Mouse (Mus musculus) CH12.LX (cell line): Measurements from ENCODE around the gene Slc6a20a. TPM values are rescaled to one million over a fixed set of nuclear protein-coding genes. Genes with fewer than 3 reads are reported as not detected.

Source experiments
- DNase-seq: peaks from one replicate; pipeline ENCODE4 v3.0.0-alpha.2; 2013; ENCODE audit errors: extremely low read depth
- H3K27ac ChIP-seq: 2 replicates; pipeline ENCODE4 v1.5.1; 2012; ENCODE audit warnings: low read depth, mild to moderate bottlenecking, control low read depth, moderate library complexity; ENCODE audit not compliant: insufficient read depth
- H3K27me3 ChIP-seq: replicated peaks from 2 replicates; pipeline ENCODE3; 2012; ENCODE audit warnings: inconsistent platforms
- H3K36me3 ChIP-seq, 2 experiments: replicated peaks in 1 of 2; 2 replicates each; pipeline versions ENCODE3 to v1.6.1; 2012; ENCODE audit warnings: inconsistent platforms in 1 of 2, low read length in 1 of 2, mild to moderate bottlenecking in 1 of 2, mixed read lengths in 1 of 2, moderate library complexity in 1 of 2; ENCODE audit not compliant: control insufficient read depth in 1 of 2, insufficient read depth in 1 of 2
- H3K4me1 ChIP-seq, 2 experiments: 2 replicates each; pipeline ENCODE4 v1.6.1; 2012; ENCODE audit warnings: inconsistent platforms in 1 of 2, moderate library complexity in 1 of 2; ENCODE audit not compliant: insufficient read depth in 2 of 2, control insufficient read depth in 1 of 2
- H3K4me2 ChIP-seq: 2 replicates; pipeline ENCODE4 v1.6.1; 2012; ENCODE audit warnings: low read depth, mild to moderate bottlenecking, control low read depth; ENCODE audit not compliant: poor library complexity, insufficient read depth, severe bottlenecking
- H3K4me3 ChIP-seq, 3 experiments: fragments of 150-350 bp in 1 of 3; sonication (generic) in 1 of 3; replicated peaks in 1 of 3; 2 replicates each; pipeline versions ENCODE3 to v1.5.1; 2011 to 2012; ENCODE audit warnings: low read depth in 2 of 3, low read length in 2 of 3, mild to moderate bottlenecking in 2 of 3, moderate library complexity in 2 of 3, control low read depth in 1 of 3, improper control_type of control experiment in 1 of 3, inconsistent platforms in 1 of 3, mixed read lengths in 1 of 3; ENCODE audit not compliant: poor library complexity in 1 of 3
- H3K79me2 ChIP-seq: replicated peaks from 2 replicates; pipeline ENCODE4 v1.6.1; 2012; ENCODE audit warnings: mild to moderate bottlenecking, moderate library complexity; ENCODE audit not compliant: control insufficient read depth, poor library complexity, insufficient read depth, severe bottlenecking; ENCODE audit errors: extremely low read depth
- H3K9ac ChIP-seq: 2 replicates; pipeline ENCODE4 v1.6.1; 2012; ENCODE audit warnings: low read depth, mild to moderate bottlenecking, control low read depth, moderate library complexity; ENCODE audit not compliant: insufficient read depth
- H3K9me3 ChIP-seq: replicated peaks from 2 replicates; pipeline ENCODE3; 2012; ENCODE audit warnings: low read length, inconsistent platforms, mixed read lengths
- BHLHE40 ChIP-seq: IDR thresholded peaks from 2 replicates; pipeline ENCODE4 v1.6.1; 2011; ENCODE audit warnings: mild to moderate bottlenecking, low read depth, low read length, improper control_type of control experiment
- CHD1 ChIP-seq: IDR thresholded peaks from 2 replicates; pipeline ENCODE4 v1.6.1; 2012; ENCODE audit warnings: low read depth, low read length, improper control_type of control experiment, inconsistent platforms
- CHD2 ChIP-seq: IDR thresholded peaks from 2 replicates; pipeline ENCODE4 v1.6.1; 2011; ENCODE audit warnings: low read length, improper control_type of control experiment
- E2F4 ChIP-seq: IDR thresholded peaks from 2 replicates; pipeline ENCODE4 v1.6.1; 2011; ENCODE audit warnings: low read depth, low read length, improper control_type of control experiment; ENCODE audit not compliant: insufficient replicate concordance
- ELF1 ChIP-seq: IDR thresholded peaks from 2 replicates; pipeline ENCODE4 v1.6.1; 2014; ENCODE audit warnings: low read depth, mild to moderate bottlenecking, inconsistent platforms, low read length, improper control_type of control experiment
- GABPA ChIP-seq: IDR thresholded peaks from 2 replicates; pipeline ENCODE4 v1.6.1; 2012; ENCODE audit warnings: low read depth, low read length, improper control_type of control experiment, inconsistent platforms; ENCODE audit not compliant: insufficient replicate concordance
- HCFC1 ChIP-seq: IDR thresholded peaks from 2 replicates; pipeline ENCODE4 v1.6.1; 2012; ENCODE audit warnings: low read depth, mild to moderate bottlenecking, inconsistent platforms, low read length, improper control_type of control experiment
- JUN ChIP-seq: IDR thresholded peaks from 2 replicates; pipeline ENCODE4 v1.6.1; 2011; ENCODE audit warnings: low read depth, mild to moderate bottlenecking, low read length, improper control_type of control experiment, moderate library complexity; ENCODE audit not compliant: insufficient read depth
- JUND ChIP-seq: conservative IDR thresholded peaks from 2 replicates; pipeline ENCODE4 v1.6.1; 2011; ENCODE audit warnings: low read depth, low read length, improper control_type of control experiment
- KAT2A ChIP-seq: IDR thresholded peaks from 2 replicates; pipeline ENCODE4 v1.6.1; 2012; ENCODE audit warnings: low read length, improper control_type of control experiment, inconsistent platforms; ENCODE audit not compliant: insufficient replicate concordance
- MAFK ChIP-seq: IDR thresholded peaks from 2 replicates; pipeline ENCODE4 v1.6.1; 2011; ENCODE audit warnings: low read length, improper control_type of control experiment; ENCODE audit not compliant: insufficient replicate concordance
- MAX ChIP-seq: IDR thresholded peaks from 2 replicates; pipeline ENCODE4 v1.6.1; 2011; ENCODE audit warnings: low read length, improper control_type of control experiment
- MAZ ChIP-seq: IDR thresholded peaks from 2 replicates; pipeline ENCODE4 v1.6.1; 2012; ENCODE audit warnings: low read depth, mild to moderate bottlenecking, inconsistent platforms, low read length, improper control_type of control experiment, moderate library complexity
- MYC ChIP-seq: IDR thresholded peaks from 2 replicates; pipeline ENCODE4 v1.6.1; 2011; ENCODE audit warnings: low read depth, mild to moderate bottlenecking, improper control_type of control experiment, low read length
- NELFE ChIP-seq: IDR thresholded peaks from 2 replicates; pipeline ENCODE4 v1.6.1; 2011; ENCODE audit warnings: low read depth, low read length, improper control_type of control experiment
- NRF1 ChIP-seq: IDR thresholded peaks from 2 replicates; pipeline ENCODE4 v1.6.1; 2014; ENCODE audit warnings: low read depth, mild to moderate bottlenecking, inconsistent platforms, low read length, improper control_type of control experiment, moderate library complexity
- PAX5 ChIP-seq: IDR thresholded peaks from 2 replicates; pipeline ENCODE4 v1.6.1; 2012; ENCODE audit warnings: low read length, inconsistent platforms, mixed read lengths
- POLR2A ChIP-seq: IDR thresholded peaks from 2 replicates; pipeline ENCODE4 v1.6.1; 2011; ENCODE audit warnings: low read depth, mild to moderate bottlenecking, improper control_type of control experiment, low read length
- POLR2AphosphoS2 ChIP-seq: IDR thresholded peaks from 2 replicates; pipeline ENCODE4 v1.6.1; 2011; ENCODE audit warnings: low read depth, low read length, improper control_type of control experiment
- RAD21 ChIP-seq: IDR thresholded peaks from 2 replicates; pipeline ENCODE4 v1.6.1; 2011; ENCODE audit warnings: low read depth, mild to moderate bottlenecking, low read length, improper control_type of control experiment, moderate library complexity
- RCOR1 ChIP-seq: conservative IDR thresholded peaks from 2 replicates; pipeline ENCODE4 v1.6.1; 2012; ENCODE audit warnings: low read depth, mild to moderate bottlenecking, inconsistent platforms, low read length, improper control_type of control experiment
- SIN3A ChIP-seq: IDR thresholded peaks from 2 replicates; pipeline ENCODE4 v1.6.1; 2012; ENCODE audit warnings: low read length, improper control_type of control experiment, inconsistent platforms
- SMC3 ChIP-seq: IDR thresholded peaks from 2 replicates; pipeline ENCODE4 v1.6.1; 2011; ENCODE audit warnings: low read depth, low read length, improper control_type of control experiment
- TBP ChIP-seq: conservative IDR thresholded peaks from 2 replicates; pipeline ENCODE4 v1.6.1; 2011; ENCODE audit warnings: low read depth, low read length, improper control_type of control experiment
- TCF12 ChIP-seq: IDR thresholded peaks from 2 replicates; pipeline ENCODE4 v1.6.1; 2014; ENCODE audit warnings: low read depth, mild to moderate bottlenecking, inconsistent platforms, low read length, improper control_type of control experiment
- UBTF ChIP-seq: IDR thresholded peaks from 2 replicates; pipeline ENCODE4 v1.6.1; 2012; ENCODE audit warnings: low read depth, mild to moderate bottlenecking, inconsistent platforms, low read length, improper control_type of control experiment, moderate library complexity
- ZKSCAN1 ChIP-seq: IDR thresholded peaks from 2 replicates; pipeline ENCODE4 v1.6.1; 2012; ENCODE audit warnings: low read depth, inconsistent platforms, low read length, improper control_type of control experiment, borderline replicate concordance
- dilution Hi-C: fragments of 300-500 bp; cut with MboI; formaldehyde crosslinking; loops from 2 replicates; pipeline ENCODE4 v1.14.3; 2020; ENCODE audit warnings: low sequenced_read_pairs; ENCODE audit not compliant: extremely low pct_unique_long_range_greater_than_20kb, extremely low pct_ligation_motif_present
- in situ Hi-C: fragments of 300-500 bp; cut with MboI; formaldehyde crosslinking; loops from 3 replicates; pipeline ENCODE4 v1.14.3; 2019; ENCODE audit warnings: low sequenced_read_pairs, low pct_ligation_motif_present, low pct_unique_long_range_greater_than_20kb, mixed read lengths
- polyA plus RNA-seq: library from polyadenylated mRNA; unstranded; fragments of >175 nt; gene quantifications from 2 replicates; pipeline ENCODE4 v1.2.1, GENCODE M21; 2012; ENCODE audit warnings: low read depth; ENCODE audit not compliant: insufficient read length
- total RNA-seq, 2 experiments: library from RNA; depleted of rRNA; stranded (reverse); fragments of 300-350 nt in 1 of 2; fragments of >200 nt in 1 of 2; gene quantifications; 2 replicates each; pipeline ENCODE4 v1.2.3; 2012 to 2014

Slc6a20a gene
- total and polyA plus RNA-seq, 3 experiments, result not detected

DNA sequence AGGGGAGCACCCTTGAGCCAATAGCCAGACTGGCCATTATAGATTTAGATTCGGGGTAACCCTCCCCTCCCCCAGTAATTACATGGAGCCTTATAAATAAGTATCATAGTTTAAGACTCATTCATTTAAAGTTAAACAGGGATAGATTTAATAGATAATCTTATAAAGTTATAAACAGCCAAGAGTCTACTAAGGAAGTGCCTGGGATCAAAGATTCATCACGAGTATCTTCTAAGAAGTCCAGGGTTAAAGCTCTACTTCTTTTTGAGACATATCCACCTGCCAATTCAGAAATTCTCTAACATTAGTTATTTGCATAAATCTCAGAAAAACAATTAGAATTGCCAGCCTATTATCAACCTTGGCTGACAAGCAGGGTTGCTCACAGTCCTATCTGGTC lies 53.9 kb downstream of the Slc6a20a start:
- peaks cover 0 to 12% of the 10 kb centered on the region in 2 experiments; a peak in 1 of 4 replicates for H3K4me1 ChIP-seq
- dilution Hi-C loops, result no loop called here
- in situ Hi-C loops, result no loop called here
- no peak overlapping the region for H3K4me3 ChIP-seq
- no peaks in the 10 kb centered on the region for H3K27me3 ChIP-seq
- no peak for DNase-seq
- no peak overlapping the region for H3K9ac ChIP-seq
- H3K9me3 ChIP-seq, result no peaks in the 10 kb centered on the region
- no peak for TF ChIP-seq CHD1
- TF ChIP-seq TCF12, result no peak
- TF ChIP-seq UBTF, result no peak
- no peak for TF ChIP-seq JUND
- TF ChIP-seq SIN3A, result no peak
- no peak for TF ChIP-seq GABPA
- TF ChIP-seq MAZ, result no peak
- TF ChIP-seq BHLHE40, result no peak
- TF ChIP-seq MYC, result no peak
- no peak for TF ChIP-seq MAFK
- TF ChIP-seq POLR2A, result no peak
- TF ChIP-seq PAX5, result no peak
- TF ChIP-seq SMC3, result no peak
- no peak for TF ChIP-seq POLR2AphosphoS2
- TF ChIP-seq RCOR1, result no peak
- TF ChIP-seq NRF1, result no peak
- TF ChIP-seq MAX, result no peak
- TF ChIP-seq ELF1, result no peak
- TF ChIP-seq TBP, result no peak
- no peak for TF ChIP-seq JUN
- H3K4me2 ChIP-seq, result no peak overlapping the region
- H3K79me2 ChIP-seq, result no peaks in the 10 kb centered on the region
- H3K36me3 ChIP-seq, result no peaks in the 10 kb centered on the region
- no peak overlapping the region for H3K27ac ChIP-seq

DNA sequence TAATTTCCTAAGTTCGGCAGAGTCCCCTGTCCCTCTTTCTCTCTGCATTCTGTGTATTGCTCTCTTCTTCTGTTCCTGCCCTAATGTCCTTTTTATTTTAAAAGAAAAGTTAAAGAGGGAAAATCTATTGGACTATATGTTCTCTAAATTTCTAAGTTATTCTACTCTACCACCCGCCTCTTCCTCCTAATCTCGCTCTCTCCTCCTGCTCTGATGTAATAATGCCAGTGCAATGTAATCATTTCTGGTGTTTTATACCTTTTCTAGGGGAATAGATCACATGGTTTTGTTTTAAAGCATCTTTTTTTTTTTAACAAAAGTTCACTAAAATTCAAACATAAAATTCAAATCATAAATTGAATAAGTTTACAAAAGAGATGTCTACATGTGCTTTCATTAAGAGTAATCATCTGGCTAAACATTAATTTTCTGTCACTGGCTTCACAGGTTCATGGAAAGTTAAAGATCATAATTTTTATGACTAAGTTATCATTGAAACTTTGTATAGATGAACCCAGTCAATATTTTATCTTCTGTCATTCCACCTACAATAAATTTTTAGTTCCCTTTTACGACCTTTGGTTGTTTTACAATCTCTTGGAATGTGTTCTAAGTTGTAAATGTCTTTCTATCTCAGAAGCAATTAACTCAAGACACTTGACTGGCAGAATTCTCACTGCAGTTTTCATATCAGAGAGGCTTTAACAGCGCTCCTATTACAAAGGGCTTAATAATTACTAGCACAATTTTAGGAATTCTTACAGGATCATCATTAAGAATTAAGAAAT lies 58.2 kb downstream of the Slc6a20a start:
- Histone ChIP-seq H3K4me2 (no peak overlapping the region), H3K79me2 (no peaks in the 10 kb centered on the region), H3K27me3 (no peaks in the 10 kb centered on the region), H3K4me3 (no peak overlapping the region), H3K27ac (no peak overlapping the region), H3K9ac (no peak overlapping the region), H3K4me1 (no peaks in the 10 kb centered on the region), H3K36me3 (no peaks in the 10 kb centered on the region), H3K9me3 (no peaks in the 10 kb centered on the region)
- in situ Hi-C loops (no loop called here), dilution Hi-C loops (no loop called here)
- no peak for TF ChIP-seq CHD2
- no peak for TF ChIP-seq UBTF
- no peak for TF ChIP-seq MYC
- TF ChIP-seq KAT2A, result no peak
- no peak for TF ChIP-seq BHLHE40
- no peak for TF ChIP-seq HCFC1
- no peak for TF ChIP-seq NELFE
- TF ChIP-seq SIN3A, result no peak
- TF ChIP-seq E2F4, result no peak
- no peak for TF ChIP-seq TBP
- no peak for TF ChIP-seq RAD21
- TF ChIP-seq ZKSCAN1, result no peak
- TF ChIP-seq MAZ, result no peak
- no peak for DNase-seq
